Mouse (Mus musculus) c-Kit-negative CD71-positive TER-119-positive erythroid progenitor cells, embryonic 14.5 days (primary cell): Measurements from ENCODE around the gene Ern1.
A peak's percentile ranks its signal among the peaks of the same experiment; 100 is the strongest.
"Not testable (repeated sequence)": the region's sequence is repeated elsewhere in the genome, so short reads cannot be mapped to it uniquely, and the experiment has no call there.

ENCODE experiments used
- DNase-seq: peaks from one replicate; pipeline ENCODE4 v3.0.0-alpha.2; 2013; ENCODE audit warnings: low read depth, low spot score

The Ern1 gene

DNA sequence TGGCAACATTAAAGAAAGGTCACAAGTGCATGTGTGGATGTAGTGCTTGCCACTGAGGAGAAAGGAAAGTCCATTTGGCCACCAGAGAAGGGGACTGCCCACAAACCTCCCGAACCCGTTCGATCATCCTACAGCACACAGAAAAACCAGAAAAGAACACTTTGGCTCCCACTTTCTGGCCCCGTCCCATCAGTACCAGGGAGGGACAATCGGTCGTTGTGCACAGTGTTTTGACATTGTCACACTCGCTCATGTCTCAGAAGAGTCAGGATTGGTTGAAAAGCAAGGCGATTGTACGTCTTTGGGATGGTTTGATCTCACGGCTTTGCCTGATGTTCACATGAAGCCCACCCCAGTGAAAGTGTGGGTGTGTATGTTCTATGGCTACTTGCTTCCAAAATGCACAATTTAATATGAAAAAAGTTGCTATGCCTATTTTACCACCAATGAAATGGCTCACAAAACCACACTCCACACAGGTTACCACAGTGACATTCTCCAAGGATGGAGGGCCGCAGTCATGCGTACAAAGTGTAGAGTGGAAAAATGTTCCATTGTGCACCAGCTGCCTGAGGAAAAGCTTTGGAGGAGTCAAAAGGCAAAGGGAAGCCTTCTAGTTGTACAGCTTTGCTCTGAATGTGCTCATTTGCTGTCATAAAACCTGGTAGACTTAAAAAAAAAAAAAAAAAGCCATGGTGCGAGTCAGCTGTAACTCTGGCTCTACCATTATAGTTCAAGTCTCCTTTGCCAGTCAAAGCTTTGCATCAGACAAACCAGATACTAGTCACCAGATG lies 15.2 kb upstream of the Ern1 start:
- DNase-seq: no peak

DNA sequence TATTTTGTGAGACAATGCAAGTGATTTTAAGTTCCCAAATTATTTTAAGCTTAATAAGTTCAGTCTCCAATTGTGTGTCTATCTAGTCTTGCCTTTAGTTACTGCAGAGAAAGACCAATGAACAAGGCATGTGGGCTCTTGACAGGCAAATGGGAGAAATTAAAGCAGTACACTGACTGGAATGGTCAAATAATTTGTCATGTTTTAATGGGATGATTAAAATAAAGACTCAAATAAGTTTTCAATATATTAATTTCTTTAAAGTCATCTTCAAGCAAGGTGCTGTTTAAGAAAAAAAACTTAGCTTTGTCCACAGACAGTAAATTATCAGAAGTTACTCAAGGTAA lies 14.5 kb upstream of the Ern1 start:
- DNase-seq: no peak

DNA sequence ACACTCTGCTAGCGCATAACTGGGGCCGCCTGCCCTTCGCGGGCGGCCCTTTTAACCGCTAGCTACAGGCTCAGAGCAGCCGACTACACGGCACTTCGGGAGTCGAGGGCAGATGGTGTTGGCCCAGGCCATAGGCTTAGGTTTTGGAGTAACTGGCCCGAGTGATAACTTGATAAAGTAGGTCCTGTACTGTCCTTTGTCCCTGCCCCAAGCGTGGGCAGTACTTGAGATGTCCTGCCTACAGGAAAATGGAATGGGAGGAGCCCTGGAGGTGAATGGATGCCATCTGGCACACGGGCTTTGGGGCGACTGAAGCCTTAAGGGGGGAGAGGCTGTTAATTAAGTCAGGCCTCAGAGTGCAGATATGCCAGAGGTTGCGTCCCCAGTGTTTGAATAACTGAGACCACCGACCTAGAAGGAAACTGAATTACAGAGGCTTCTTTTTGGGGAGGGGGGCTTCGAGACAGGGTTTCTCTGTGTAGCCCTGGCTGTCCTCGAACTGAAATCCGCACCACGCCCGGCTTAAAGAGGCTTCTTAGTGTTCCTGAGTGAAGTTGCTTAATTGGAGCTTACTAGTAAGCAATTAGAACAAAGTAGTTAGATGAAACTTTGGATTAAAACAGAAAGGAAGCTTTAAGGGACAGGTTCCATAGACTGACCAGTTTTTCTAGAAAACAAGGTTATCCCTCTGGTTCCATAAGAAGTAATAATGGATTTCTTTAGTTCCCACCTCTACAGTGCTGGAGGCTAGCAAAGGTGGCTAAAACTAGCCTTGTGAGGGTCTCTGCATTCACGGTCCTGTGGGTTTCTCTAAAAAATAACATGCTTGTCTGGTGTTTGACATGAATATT lies 13.9 kb upstream of the Ern1 start:
- DNase-seq: peak; percentile 39

DNA sequence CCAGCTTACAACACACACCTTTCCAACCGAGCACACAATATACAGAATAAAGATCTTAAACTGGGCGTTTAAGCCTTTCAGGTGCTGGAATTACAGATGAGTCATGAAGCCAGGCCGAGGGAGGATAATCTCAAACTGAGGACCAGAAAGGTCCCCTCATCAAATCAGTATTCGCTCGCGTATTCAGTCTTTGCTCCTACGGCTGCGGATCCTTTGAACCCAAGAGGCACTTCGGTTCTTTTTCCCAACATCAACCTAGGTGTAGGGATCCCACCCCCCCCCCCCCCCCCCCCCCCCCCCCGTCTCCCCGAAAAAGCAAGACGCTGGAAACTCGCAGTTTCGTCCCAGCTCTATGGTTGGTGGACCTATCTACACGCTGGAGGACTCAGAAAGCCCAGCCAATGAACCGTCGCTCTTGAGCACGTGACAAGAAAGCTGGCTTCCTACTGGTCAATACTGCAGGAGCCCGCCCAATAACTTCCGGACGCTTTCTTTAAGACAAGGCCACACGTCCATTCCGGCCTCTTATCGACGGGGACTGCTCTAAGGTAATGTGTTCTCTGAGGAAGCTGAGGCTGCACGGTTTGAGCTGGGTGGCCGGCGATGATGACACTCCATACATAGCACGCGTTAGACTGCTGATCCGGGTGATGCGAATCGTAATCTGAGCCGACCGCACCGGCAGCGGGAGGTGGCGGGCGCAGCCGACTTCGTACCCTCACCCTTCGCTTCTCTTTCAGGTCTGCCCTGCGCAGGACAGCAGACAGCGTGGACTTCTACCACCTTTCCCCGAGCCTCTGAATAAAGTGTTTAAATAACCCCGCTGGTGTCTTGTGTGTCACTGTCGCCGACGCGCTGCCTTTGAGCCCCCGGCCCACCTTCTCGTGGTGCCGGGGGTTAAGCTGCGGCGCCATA lies 13.0 kb upstream of the Ern1 start:
- peak; percentile 97 for DNase-seq

DNA sequence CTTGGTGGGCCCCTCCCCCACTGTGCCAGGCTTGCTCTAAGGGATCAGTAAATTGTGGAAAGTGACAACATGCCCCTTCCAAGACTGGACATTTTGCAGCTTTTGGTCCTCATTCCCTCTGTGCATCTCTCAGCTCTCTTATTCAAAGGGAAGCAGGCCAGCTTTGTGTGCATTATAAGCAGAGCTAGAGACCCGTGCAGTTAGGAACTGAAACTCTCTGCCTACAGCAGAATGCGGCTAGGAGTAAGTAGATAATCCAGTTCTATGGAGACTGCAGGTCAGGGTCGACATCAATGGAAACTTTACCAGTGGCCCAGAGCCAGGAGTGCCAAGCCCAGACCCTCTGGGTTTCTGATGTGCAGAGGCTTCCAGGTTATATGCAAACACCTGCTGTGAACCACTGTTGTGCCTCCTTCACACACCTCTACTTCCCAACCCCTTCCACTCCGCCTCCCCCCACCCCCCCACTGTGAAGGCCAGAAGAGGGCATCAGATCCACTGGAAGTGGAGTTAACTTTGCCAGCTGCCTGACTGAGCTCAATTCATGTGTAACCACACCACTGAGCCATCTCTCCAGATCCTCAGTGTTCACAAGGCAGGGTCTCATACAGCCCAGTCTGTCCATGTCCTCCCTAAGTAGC lies 11.2 kb upstream of the Ern1 start:
- no peak for DNase-seq

DNA sequence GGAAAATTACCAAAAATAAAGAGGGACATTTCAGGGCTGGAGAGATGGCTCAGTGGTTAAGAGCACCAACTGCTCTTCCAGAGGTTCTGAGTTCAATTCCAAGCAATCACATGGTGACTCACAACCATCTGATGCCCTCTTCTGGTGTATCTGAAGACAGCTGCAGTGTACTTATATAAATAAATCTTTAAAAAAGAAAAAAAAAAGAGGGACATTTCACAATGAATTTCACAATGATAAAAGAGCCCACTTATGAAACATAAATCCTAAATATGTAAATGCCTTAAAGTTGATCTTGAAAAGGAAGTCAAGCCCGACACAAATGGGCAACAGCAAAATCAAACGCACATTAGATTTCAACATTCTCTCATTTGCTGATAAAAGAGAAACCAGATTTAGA lies 10.3 kb upstream of the Ern1 start:
- DNase-seq: no peak

DNA sequence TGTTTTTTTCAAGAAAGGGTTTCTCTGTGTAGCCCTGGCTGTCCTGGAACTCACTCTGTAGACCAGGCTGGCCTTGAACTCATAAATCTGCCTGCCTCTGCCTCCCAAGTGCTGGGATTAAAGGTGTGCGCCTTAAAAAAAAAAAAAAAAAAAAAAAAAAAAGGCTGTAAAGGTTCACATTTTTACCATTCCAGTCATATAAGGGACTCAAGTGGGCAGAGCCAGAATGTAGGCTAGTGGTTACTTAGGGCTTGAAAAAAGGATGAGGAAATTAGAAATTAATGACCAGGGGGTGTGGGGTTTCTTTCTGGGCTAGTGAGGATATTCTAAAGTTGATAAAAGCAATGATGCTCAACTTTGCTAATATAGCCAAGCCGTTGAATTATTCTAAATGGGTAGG lies 9.4 kb upstream of the Ern1 start:
- not testable (repeated sequence) for DNase-seq

DNA sequence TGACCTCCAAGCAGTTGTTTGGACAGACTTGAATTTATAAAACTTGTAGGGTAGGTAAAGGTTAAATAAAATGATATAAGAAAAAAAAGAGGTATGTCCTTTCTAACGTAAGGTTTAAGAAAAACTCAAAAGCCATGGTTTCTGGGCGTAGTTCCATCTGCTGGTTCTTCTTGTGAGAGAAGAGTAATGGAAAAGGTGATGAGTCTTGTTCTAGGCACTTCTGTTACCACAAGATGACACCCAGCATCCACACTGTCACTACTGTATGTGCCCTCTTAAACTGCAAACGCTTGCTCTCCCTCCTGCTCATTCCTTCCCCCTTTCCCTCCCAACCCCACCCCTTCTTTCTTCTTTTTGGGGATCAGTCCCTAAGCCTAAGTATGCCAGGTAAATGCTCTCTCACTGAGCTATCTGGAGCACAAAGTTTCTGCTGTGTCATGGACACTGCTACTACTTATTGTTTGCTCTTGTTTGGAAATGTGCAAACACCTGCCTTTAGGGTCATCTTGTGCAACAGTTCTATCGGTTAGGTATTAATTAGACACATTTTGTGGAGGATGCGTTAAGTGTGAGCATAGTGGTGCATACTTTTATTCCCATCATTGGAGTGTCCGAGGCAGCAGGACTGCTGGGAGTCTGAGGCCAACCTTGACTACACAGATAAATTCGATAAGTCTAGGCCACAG lies 5.5 kb upstream of the Ern1 start:
- DNase-seq: no peak

DNA sequence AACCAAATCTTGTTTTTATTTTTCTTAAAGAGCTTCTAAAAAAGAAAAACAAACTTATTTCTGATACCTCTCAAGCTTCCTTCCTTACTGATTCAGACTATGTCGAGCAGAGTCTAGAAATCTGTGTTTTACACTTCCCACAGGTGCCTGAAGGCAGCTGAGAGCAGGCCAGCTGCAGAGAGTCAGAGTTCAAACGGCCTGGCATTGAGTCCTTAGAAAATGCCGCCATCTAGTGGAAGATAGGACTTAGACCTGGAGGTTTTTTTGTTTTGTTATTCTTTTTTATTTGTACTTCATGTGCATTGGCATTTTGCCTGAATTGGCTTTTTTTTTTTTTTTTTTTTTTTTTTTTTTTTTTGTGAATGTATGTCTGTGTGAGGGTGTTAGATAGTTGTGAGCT lies 3.7 kb upstream of the Ern1 start:
- DNase-seq: peak; percentile 57

DNA sequence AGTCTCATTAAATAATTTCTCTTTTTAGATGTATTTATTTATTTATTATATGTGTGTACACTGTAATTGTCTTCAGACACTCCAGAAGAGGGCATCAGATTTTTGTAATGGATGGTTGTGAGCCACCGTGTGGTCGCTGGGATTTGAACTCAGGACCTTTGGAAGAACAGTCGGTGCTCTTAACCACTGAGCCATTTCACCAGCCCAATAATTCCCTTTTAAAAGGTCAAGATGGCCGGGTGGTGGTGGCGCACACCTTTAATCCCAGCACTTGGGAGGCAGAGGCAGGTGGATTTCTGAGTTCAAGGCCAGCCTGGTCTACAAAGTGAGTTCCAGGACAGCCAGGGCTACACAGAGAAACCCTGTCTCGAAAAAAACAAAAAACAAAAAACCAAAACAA lies 2.9 kb upstream of the Ern1 start:
- not testable (repeated sequence) for DNase-seq

DNA sequence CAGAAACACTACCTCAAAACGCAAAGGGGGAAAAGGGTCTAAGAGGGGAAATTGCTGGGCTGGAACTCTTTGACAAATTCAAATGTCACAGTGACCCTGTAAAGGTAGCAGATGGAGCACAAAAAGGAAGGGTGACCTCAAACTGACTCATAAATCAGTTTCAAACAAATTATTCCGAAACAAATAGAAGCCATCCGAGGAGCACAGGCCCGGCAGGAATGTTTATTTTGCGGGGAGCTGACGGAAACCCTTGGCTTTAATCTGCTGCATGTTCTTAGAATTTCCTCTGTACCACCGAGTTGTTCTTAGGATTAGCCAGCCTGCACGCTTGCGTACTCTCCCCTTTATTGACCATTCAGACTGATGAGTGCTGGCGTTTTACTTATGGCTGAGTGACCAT lies 2.4 kb upstream of the Ern1 start:
- no peak for DNase-seq

DNA sequence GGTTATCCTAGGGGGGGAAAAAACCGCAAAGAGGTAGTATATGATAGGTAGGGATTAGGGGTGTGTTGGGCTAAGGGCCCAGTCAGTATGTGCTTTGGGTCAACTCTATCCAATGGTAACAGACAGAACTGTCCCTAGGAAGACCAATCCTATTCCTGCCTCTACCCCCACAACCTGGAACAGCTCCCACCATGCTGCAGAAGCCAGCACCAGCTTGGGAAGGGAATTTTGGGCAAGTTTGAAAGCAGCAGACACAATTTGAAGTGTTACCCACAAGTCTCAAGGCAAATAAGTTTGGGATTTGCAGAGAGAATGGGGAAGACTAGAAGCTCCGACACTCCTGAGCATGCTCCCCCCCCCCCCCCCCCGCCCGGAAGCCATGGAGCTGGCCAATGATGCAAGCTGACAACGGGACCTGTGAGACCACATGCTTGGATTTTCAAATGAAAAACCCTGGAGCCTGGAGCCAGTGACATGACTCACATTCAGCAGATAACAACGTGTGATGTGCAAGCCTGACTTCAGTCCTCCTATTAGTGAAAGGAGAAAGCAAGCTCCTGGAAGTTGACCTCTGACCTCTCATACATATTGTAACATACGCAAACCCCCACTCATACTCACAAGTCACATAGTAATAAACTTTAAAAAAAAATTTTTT lies 1.5 kb upstream of the Ern1 start:
- no peak for DNase-seq

DNA sequence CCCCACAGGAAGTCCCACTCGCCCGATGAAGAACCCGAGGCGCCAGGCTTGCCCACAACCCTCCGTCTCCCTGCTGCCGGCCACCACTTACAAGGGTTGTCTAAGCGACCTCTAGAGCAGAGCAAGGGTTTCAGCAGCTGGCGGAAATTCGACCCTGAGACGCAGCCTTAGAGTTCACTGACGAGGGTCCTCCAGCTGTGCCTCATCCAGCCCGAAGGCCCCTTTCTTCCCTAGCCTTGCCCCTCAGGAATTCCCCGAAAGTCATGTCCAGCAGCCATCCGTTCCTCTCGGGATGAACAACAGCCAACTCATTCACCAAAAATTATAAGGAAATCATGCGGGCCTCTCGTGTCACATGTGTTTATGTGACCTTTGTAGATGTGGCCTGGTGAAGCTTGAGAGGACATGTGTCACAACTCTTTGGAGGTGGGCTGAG lies 492 bp upstream of the Ern1 start:
- DNase-seq: no peak

DNA sequence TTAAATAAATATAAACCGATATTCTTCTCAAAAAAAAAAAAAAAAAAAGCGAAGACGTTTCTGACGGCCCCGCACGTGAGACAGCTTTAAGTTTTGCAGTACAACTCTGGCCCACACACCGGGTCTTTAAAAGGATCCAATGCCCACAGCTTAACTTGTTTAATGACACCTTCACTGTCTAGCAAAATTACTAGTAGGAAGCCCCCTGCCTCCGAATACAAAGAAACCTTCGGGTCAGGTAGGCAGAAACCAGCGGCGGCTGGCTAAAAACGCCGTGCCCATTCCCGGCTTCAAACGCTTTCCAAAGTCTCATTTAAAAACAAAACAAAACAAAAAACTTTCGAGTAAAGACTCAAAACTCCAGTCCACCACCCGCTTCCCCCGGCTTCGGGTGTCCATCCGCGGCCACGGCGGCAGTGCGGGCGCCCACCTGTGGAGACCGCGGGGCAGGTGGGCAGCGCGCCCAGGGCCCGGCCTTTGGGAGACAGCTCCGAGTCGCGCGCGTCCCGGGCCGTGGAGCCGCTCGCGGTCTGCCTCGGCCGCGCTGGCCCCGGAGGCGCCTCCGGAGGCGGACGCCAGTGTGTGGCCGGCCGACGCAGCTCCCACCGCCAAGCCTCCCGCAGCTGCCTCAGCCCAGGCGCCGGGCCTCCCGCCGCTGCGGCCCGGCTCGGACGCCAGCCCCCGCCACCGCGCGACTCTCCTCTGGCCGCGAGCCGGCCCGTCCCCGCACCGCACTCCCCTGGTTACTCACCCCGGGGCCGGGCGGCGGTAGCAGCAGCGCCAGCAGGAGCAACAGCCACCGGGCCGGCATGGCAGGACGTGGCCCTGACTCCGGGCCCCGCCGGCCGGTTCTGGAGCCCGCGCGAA lies 553 bp downstream of the Ern1 start:
- DNase-seq: peak; percentile 32

DNA sequence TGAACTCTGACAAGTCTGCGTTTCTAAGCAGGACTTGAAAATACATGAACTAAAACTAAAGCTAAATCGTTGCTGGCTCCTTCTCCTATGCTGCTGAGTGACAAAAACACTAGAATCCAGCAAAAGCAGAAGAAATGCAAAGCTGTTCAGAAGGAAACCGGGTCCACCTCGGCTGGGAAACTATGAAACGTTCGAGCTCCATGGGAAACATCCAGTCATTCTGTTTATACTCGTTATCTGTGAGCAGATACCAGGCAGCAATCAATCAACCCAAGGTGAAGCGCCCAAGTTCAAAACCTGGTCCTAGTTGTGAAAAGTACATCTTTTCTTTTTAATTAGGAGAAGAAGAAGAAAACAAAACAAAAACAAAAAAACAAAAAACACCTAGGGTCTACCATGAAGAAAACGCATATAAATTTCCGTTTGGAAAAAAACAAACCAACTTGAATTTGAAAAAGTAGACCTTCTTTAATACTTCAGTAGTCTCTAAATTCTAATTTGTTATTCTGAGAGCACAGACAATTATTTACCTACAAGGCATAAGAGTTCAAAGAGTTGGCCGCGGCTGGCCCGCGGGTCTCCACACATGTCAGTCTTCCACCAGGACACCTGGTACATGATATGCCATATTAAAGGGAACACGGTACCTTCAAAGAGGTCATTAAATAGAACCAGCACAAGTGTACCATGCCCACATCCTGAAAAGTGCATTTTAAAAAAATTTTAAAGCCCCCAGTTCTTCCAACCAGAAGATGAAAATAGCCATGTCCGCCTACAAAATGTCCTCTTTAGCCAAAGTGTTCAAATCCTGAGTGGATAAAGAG lies 1.4 kb downstream of the Ern1 start:
- DNase-seq: peak; percentile 29

DNA sequence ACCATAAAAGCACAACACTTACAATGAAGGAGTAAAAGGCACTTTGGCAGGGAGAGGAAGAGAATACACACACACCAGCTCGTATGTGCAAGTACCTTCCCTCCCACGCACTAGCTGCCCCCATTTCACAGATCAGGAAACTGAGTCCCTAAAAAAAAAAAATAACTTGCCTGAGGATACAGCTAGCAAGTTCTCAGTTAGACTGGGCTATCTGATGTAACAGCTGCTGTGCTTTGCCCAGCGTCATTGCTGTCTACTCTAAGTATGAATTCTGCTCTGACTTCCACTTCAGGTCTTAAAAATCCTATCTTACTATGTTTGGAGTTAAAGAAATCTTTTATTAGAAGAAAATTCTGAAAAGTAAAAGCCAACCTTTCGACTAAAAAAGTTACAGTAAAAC lies 2.0 kb downstream of the Ern1 start:
- DNase-seq: peak; percentile 20

DNA sequence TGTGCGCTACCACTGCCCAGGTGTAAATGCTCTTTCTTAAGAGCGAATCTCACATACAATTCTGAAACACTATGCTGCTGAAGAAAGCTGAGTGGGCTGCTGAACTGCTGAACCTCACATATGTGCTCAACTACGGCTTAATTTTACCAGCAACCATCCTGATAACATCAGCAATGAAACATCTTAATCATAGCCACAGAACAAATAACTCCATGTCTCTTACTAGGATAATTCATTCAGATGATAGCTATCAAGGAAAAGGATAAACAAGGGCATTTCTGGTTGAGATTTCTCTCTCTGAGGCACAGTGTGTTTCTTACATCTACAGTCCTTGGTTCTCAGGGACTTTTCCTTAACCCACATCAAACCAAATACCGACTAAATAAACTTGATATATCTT lies 2.8 kb downstream of the Ern1 start:
- DNase-seq: no peak

DNA sequence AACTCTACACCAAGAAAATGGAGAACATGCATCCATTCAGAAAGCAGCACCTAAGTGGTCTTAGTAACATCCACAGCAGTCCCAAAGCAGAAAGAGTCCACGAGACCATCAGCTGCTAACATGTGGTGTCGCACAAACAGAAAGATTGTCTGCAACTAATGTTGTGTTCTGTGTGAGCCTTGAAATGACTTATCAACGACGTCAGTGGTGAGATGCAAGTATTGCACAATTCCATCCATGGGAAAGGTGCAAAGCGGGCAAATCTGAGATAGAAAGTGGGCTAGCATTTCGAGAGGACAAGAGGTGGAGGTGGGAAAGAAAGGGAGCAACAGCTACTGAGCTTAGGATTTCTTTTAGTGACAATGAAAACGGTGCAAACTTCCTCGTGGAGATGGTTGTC lies 4.8 kb downstream of the Ern1 start:
- no peak for DNase-seq

DNA sequence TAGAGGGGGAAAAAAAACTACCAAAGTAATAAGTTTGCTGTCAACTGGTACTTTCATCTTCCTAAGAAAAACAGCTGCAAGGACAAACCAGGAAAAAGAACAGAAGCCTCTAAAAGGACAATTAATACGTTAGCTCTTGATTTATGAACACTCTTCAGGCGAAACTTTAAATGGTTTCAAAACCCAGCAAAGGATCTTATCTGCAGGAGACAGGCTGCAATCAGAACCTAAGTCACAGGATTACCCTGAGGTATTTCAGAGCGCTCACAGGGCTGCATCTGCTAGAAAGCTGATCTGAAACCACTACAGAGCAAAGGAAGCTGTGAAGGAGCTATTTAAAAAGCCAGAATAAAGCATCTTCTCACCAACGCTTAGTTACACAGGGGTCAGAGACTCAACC lies 6.0 kb downstream of the Ern1 start:
- DNase-seq: no peak
